Mouse (Mus musculus) ES-E14 (cell line): Measurements from ENCODE around the gene Gramd1a.

Experiments
- HCFC1 ChIP-seq: IDR thresholded peaks from 2 replicates; pipeline ENCODE4 v1.6.1; 2012; ENCODE audit warnings: low read length, inconsistent platforms, borderline replicate concordance; ENCODE audit not compliant: insufficient read depth
- MAFK ChIP-seq: IDR thresholded peaks from 2 replicates; pipeline ENCODE4 v1.6.1; 2014; ENCODE audit warnings: mild to moderate bottlenecking, low read depth, low read length, inconsistent platforms; ENCODE audit not compliant: insufficient read depth
- ZC3H11A ChIP-seq: IDR thresholded peaks from 2 replicates; pipeline ENCODE4 v1.6.1; 2012; ENCODE audit warnings: low read depth, mild to moderate bottlenecking, inconsistent platforms, low read length, borderline replicate concordance
- ZNF384 ChIP-seq: IDR thresholded peaks from 2 replicates; pipeline ENCODE4 v1.6.1; 2012; ENCODE audit warnings: low read depth, low read length, inconsistent platforms

GRCm38 (mm10) chr7:31145596-31146160 is 10.0 kb downstream of the Gramd1a start:
- TF ChIP-seq ZNF384: no peak
- TF ChIP-seq MAFK: no peak
- TF ChIP-seq ZC3H11A: no peak
- no peak for TF ChIP-seq HCFC1
